Mouse (Mus musculus) heart, adult 2 months (tissue): Measurements from ENCODE around the gene Pdcd4.

Experiments used
- EP300 ChIP-seq: fragments of 200-500 bp; IDR thresholded peaks from 2 replicates; pipeline ENCODE4 v1.6.1; 2011; ENCODE audit warnings: low read depth, low read length, control low read depth; ENCODE audit not compliant: insufficient read depth
- POLR2A ChIP-seq: fragments of 200-500 bp; IDR thresholded peaks from 2 replicates; pipeline ENCODE4 v1.6.1; 2011; ENCODE audit warnings: mild to moderate bottlenecking, low read depth, low read length, control low read depth; ENCODE audit not compliant: insufficient read depth

DNA sequence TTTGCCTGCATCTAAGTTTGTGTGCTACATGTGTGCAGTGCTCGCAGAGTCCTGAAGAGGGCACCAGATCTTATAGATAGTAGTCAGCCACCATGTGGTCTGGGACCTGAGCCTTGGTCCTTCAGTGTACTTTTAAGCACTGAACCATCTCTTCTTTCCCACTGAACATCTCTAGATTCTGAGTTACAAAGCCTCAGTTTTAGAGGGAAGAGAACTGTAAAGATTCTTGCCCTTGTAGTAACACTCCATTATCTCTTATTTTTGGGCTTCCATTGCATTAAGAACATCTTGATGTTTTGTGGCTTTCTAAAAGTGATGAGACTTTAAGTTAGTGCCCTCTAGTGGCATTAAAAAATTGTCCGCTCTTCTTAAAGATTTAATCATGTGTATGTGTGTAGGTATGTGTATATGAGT lies 33.3 kb downstream of the Pdcd4 start:
- TF ChIP-seq POLR2A (no peak), EP300 (no peak)
